Mouse (Mus musculus) heart, postnatal 25 days (tissue): ENCODE data around the gene Ska2. TPM values are rescaled to one million over a fixed set of nuclear protein-coding genes. Genes with fewer than 3 reads are reported as not detected.

ENCODE experiments used
- DNase-seq: peaks from one replicate; pipeline ENCODE4 v3.0.0; 2022; ENCODE audit warnings: low spot score
- intact Hi-C: fragments of 180-260 bp; cut with DNase I; formaldehyde crosslinking; loops from one replicate; pipeline ENCODE4 v1.15.1; 2025
- microRNA-seq: library from miRNA; unstranded; fragments of <30 nt; microRNA quantifications from one replicate; pipeline ENCODE4 v1.2.0, GENCODE M21; 2022
- total RNA-seq, 2 experiments: library from RNA; stranded (reverse); gene quantifications; 2 replicates each; pipeline ENCODE4 v1.2.3; 2021

Gene Ska2
- total RNA-seq, 2 experiments from 2014 or later: 12.8 to 14.6 TPM

DNA sequence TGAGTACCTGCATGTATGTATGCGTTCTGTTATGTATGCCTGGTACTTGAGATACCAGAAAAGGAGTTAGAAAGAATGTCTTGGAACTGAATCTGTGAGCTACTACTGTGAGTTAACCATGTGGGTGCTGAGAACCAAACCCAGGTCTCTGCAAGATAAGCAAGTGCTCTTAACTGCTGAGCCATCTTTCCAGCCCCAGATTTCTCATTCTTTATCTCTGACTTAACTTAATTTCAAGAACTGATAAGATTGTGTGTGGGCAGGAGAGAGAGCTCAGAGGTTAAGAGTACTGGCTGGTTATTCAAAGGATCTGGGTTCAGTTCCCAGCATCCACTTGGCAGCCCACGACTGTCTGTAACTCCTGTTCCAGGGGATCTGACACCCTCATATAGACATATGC is 49.0 kb downstream of the Ska2 start:
- intact Hi-C loops: no loop called here
- DNase-seq: no peak

DNA sequence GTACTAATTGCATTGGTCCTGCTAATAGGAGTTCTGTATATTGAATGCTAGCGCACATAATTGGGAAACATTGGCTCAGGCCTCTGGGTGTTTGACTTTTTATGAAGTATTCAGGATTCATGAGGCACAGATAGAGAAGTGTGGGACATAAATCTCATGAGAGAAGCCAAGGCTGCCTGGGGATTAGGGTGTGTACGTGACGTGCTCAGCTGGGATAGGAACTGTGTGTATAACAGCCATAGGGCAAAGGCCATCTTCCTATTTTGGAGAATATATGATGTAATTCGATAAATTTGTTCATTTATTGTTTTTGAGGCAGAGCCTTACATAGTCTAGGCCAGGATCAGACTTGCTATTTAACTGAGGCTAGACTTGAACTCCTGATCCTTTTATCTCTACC is 53.7 kb downstream of the Ska2 start:
- no peak for DNase-seq
- intact Hi-C loops: no loop called here

GRCm38 (mm10) chr11:87163751-87164150 is 54.7 kb downstream of the Ska2 start:
- intact Hi-C loops: no loop called here
- DNase-seq: no peak

GRCm38 (mm10) chr11:87173625-87174024 is 64.6 kb downstream of the Ska2 start:
- DNase-seq: no peak
- intact Hi-C loops: no loop called here

Small RNAs within 50 kb of the gene (microRNA-seq; reads per million reads assigned to microRNA genes)
- gene Mir301: 19.7 reads per million, percentile 35 among the genes with 10 or more reads in this experiment

Other genes with a start within 250 kb of the Ska2 start
- gene Ypel2, start 115.5 kb upstream of the Ska2 start, total RNA-seq: 10 to 100 TPM; 16.2 to 35.4 TPM
- gene Gdpd1, start 35.2 kb upstream of the Ska2 start, total RNA-seq: 10 to 100 TPM; 11.6 to 12.2 TPM
- 1 to 10 TPM; 7.9 to 8.7 TPM for gene Smg8, start 22.5 kb upstream of the Ska2 start, total RNA-seq
- under 1 TPM; 0.55 to 0.70 TPM for gene Prr11, start 526 bp upstream of the Ska2 start, total RNA-seq
- 1 to 10 TPM; 6.9 to 7.5 TPM for gene Trim37, start 17.8 kb downstream of the Ska2 start, total RNA-seq
- gene Ppm1e, start 249.8 kb downstream of the Ska2 start, total RNA-seq: 10 to 100 TPM in 1 of 2 experiments, 1 to 10 TPM in 1; 8.1 to 10.0 TPM